Mouse (Mus musculus) testis, postnatal 10 days (tissue): ENCODE measurements around the gene Slco1a5.
"Not testable (repeated sequence)": the region's sequence is repeated elsewhere in the genome, so short reads cannot be mapped to it uniquely, and the experiment has no call there.

ENCODE experiments used
- DNase-seq: peaks from one replicate; pipeline ENCODE4 v3.0.0; 2021; ENCODE audit warnings: low spot score

Gene Slco1a5

GRCm38 (mm10) chr6:142322881-142323280 lies at the start of gene Slco1a5:
Slco1a5 (minus strand) TSS chr6:142322981.
- DNase-seq: no peak

- DNase-seq: no peak
Measured at GRCm38 (mm10) chr6:142369568-142369967, 46.8 kb upstream of the Slco1a5 start.

GRCm38 (mm10) chr6:142367565-142367964 lies 44.8 kb upstream of the Slco1a5 start:
- no peak for DNase-seq

- no peak for DNase-seq
Measured at GRCm38 (mm10) chr6:142366473-142367018, 43.8 kb upstream of the Slco1a5 start.

- no peak for DNase-seq
Measured at GRCm38 (mm10) chr6:142365742-142366472, 43.1 kb upstream of the Slco1a5 start.

- no peak for DNase-seq
Measured at GRCm38 (mm10) chr6:142363019-142363576, 40.3 kb upstream of the Slco1a5 start.

- no peak for DNase-seq
Measured at GRCm38 (mm10) chr6:142362036-142362435, 39.3 kb upstream of the Slco1a5 start.

- no peak for DNase-seq
Measured at GRCm38 (mm10) chr6:142357106-142357505, 34.3 kb upstream of the Slco1a5 start.

- DNase-seq: not testable (repeated sequence)
Measured at GRCm38 (mm10) chr6:142352099-142352498, 29.3 kb upstream of the Slco1a5 start.

GRCm38 (mm10) chr6:142347431-142348385 lies 24.9 kb upstream of the Slco1a5 start:
- DNase-seq: peak; percentile 39

- DNase-seq: no peak
Measured at GRCm38 (mm10) chr6:142346181-142347110, 23.7 kb upstream of the Slco1a5 start.

GRCm38 (mm10) chr6:142345440-142346038 lies 22.8 kb upstream of the Slco1a5 start, which contains the start of gene Pyroxd1:
Pyroxd1 (plus strand) TSS chr6:142345654.
- DNase-seq: peak; percentile 87

GRCm38 (mm10) chr6:142343561-142343960 lies 20.8 kb upstream of the Slco1a5 start:
- DNase-seq: peak; percentile 74

- DNase-seq: peak; percentile 2
Measured at GRCm38 (mm10) chr6:142339576-142339975, 16.8 kb upstream of the Slco1a5 start.

GRCm38 (mm10) chr6:142338961-142339360 lies 16.2 kb upstream of the Slco1a5 start:
- peak; percentile 5 for DNase-seq

GRCm38 (mm10) chr6:142329201-142329600 lies 6.4 kb upstream of the Slco1a5 start:
- no peak for DNase-seq

- no peak for DNase-seq
Measured at GRCm38 (mm10) chr6:142326598-142326997, 3.8 kb upstream of the Slco1a5 start.

- DNase-seq: no peak
Measured at GRCm38 (mm10) chr6:142317106-142317505, 5.7 kb downstream of the Slco1a5 start.

- no peak for DNase-seq
Measured at GRCm38 (mm10) chr6:142314285-142314684, 8.5 kb downstream of the Slco1a5 start.

- DNase-seq: no peak
Measured at GRCm38 (mm10) chr6:142305076-142305475, 17.7 kb downstream of the Slco1a5 start.

GRCm38 (mm10) chr6:142298098-142298497 lies 24.7 kb downstream of the Slco1a5 start, which contains the start of gene Iapp:
Iapp (plus strand) TSS chr6:142298423.
- DNase-seq: no peak
